In genomic region chr3:89314340-89314739, GRCm38 (mm10) we compare ENCODE assay signal across 24 mouse cellular contexts. TPM values are rescaled to one million over a fixed set of nuclear protein-coding genes. Genes with fewer than 3 reads are reported as not detected.
DNase-seq lines count a peak whose midpoint lies in the region; ATAC-seq and TF ChIP-seq lines count a peak whose summit lies in the region.
"Had no signal": no experiment of that assay in that cellular context is flagged by ENCODE, and none has a peak within 500 bp of the region (broad histone marks: within the 10 kb centered on the region; RNA-seq: fewer than 3 reads in every experiment).

No protein-coding gene starts in this region.

- no peak for TF ChIP-seq CTCF in gastrocnemius, adult 2 months (IDR thresholded peaks at IDR 0.05)
- no peak for TF ChIP-seq CTCF in lung, postnatal 0 days (IDR thresholded peaks at IDR 0.05)
- TF ChIP-seq CTCF in kidney, adult 2 months (conservative IDR thresholded peaks at IDR 0.05; ENCODE audit: insufficient read depth, insufficient read length, low read depth, low read length), result no peak

- TF ChIP-seq POLR2A in kidney, adult 2 months (IDR thresholded peaks at IDR 0.05; ENCODE audit: low read depth, low read length), result no peak

- peaks cover 32% of the 10 kb centered on the region for H3K4me1 ChIP-seq in limb, embryonic 11.5 days (ENCODE audit: control insufficient read depth, insufficient read depth, low read length)
- peaks cover 45% of the 10 kb centered on the region for H3K4me1 ChIP-seq in limb, embryonic 10.5 days
- peaks cover 17% of the 10 kb centered on the region for H3K4me1 ChIP-seq in lung, postnatal 0 days (ENCODE audit: insufficient read depth, low read depth, low read length)
- peaks cover 30% of the 10 kb centered on the region for H3K4me1 ChIP-seq in stomach, embryonic 16.5 days (ENCODE audit: control insufficient read depth, insufficient read depth, low read length)
- H3K4me1 ChIP-seq in kidney, adult 2 months (ENCODE audit: control insufficient read depth, insufficient read depth, low read length), result no peaks in the 10 kb centered on the region

- 0 out of 2 replicates have a peak overlapping the region, but pooled peaks have one; percentile 38 for H3K27ac ChIP-seq in gastrocnemius, adult 2 months
- H3K27ac ChIP-seq in limb, embryonic 11.5 days (replicated peaks; ENCODE audit: low read depth, low read length), result 0 out of 2 replicates have a peak overlapping the region, but pooled peaks have one; percentile 14
- no peak overlapping the region for H3K27ac ChIP-seq in limb, embryonic 10.5 days
- peak overlapping the region; percentile 89 for H3K27ac ChIP-seq in lung, postnatal 0 days (ENCODE audit: low read length)
- H3K27ac ChIP-seq in stomach, embryonic 16.5 days (ENCODE audit: low read length), result peak overlapping the region; percentile 66
- H3K27ac ChIP-seq in kidney, adult 2 months (ENCODE audit: insufficient read depth, low read depth, low read length), result no peak overlapping the region
- H3K27ac ChIP-seq: embryonic facial prominence, embryonic 15.5 days; heart, adult 2 months; hindbrain, embryonic 15.5 days; kidney, embryonic 15.5 days; liver, embryonic 14.5 days; midbrain, embryonic 13.5 days; neural tube, embryonic 12.5 days had no signal

- no peak for ATAC-seq in limb, embryonic 11.5 days (ENCODE audit: insufficient number of reproducible peaks, low FRiP score, low TSS enrichment, low read depth)
- peak; percentile 83 for ATAC-seq in lung, postnatal 0 days
- peak; percentile 6; the same call in 1 of the 2 replicates for ATAC-seq in stomach, embryonic 16.5 days (ENCODE audit: insufficient read depth, low FRiP score)
- ATAC-seq: CD4-positive, CD25-positive, alpha-beta regulatory T cell, adult 4 months had no signal

- 0 out of 2 replicates have a peak, but pooled peaks cover 3% of the 10 kb centered on the region for H3K9me3 ChIP-seq in limb, embryonic 11.5 days (ENCODE audit: control insufficient read depth, low read length)
- H3K9me3 ChIP-seq in limb, embryonic 10.5 days (replicated peaks), result no peaks in the 10 kb centered on the region
- no peaks in the 10 kb centered on the region for H3K9me3 ChIP-seq in lung, postnatal 0 days (ENCODE audit: low read length)
- H3K9me3 ChIP-seq in stomach, embryonic 16.5 days (replicated peaks; ENCODE audit: control insufficient read depth, low read length), result no peaks in the 10 kb centered on the region
- H3K9me3 ChIP-seq: embryonic facial prominence, embryonic 15.5 days; hindbrain, embryonic 15.5 days; kidney, embryonic 15.5 days; neural tube, embryonic 12.5 days had no signal

- H3K9ac ChIP-seq in limb, embryonic 11.5 days (ENCODE audit: low read length), result no peak overlapping the region
- H3K9ac ChIP-seq in lung, postnatal 0 days (replicated peaks; ENCODE audit: low read depth), result no peak overlapping the region
- no peak overlapping the region for H3K9ac ChIP-seq in stomach, embryonic 16.5 days (ENCODE audit: low read length)
- H3K9ac ChIP-seq: hindbrain, embryonic 15.5 days; liver, embryonic 14.5 days; neural tube, embryonic 12.5 days had no signal

- no peak overlapping the region for H3K4me2 ChIP-seq in limb, embryonic 11.5 days (ENCODE audit: low read depth, severe bottlenecking)
- peak overlapping the region; percentile 61 for H3K4me2 ChIP-seq in lung, postnatal 0 days (replicated peaks; ENCODE audit: low read depth, low read length)
- H3K4me2 ChIP-seq in stomach, embryonic 16.5 days (ENCODE audit: low read depth, low read length), result no peak overlapping the region

- TF ChIP-seq EP300 in lung, postnatal 0 days (IDR thresholded peaks at IDR 0.05), result no peak; the same call in 1 of the 2 replicates

- peaks cover 12% of the 10 kb centered on the region for H3K27me3 ChIP-seq in limb, embryonic 11.5 days (ENCODE audit: control insufficient read depth, insufficient read depth, low read length)
- peaks cover 30% of the 10 kb centered on the region for H3K27me3 ChIP-seq in limb, embryonic 10.5 days (ENCODE audit: low read depth, poor library complexity, severe bottlenecking)
- H3K27me3 ChIP-seq in lung, postnatal 0 days (replicated peaks; ENCODE audit: insufficient read depth, low read length), result peaks cover 17% of the 10 kb centered on the region
- H3K27me3 ChIP-seq in stomach, embryonic 16.5 days (ENCODE audit: control insufficient read depth, insufficient read depth, low read length), result peaks cover 11% of the 10 kb centered on the region
- no peaks in the 10 kb centered on the region; the same call in 1 of the 2 replicates for H3K27me3 ChIP-seq in kidney, adult 2 months (replicated peaks; ENCODE audit: control insufficient read depth, insufficient read depth, low read length)
- H3K27me3 ChIP-seq: hindbrain, embryonic 15.5 days had no signal

- H3K36me3 ChIP-seq in limb, embryonic 11.5 days (ENCODE audit: control insufficient read depth, insufficient read depth, low read length), result no peaks in the 10 kb centered on the region
- peaks cover 7% of the 10 kb centered on the region; the same call in 1 of the 2 replicates for H3K36me3 ChIP-seq in limb, embryonic 10.5 days
- no peaks in the 10 kb centered on the region for H3K36me3 ChIP-seq in lung, postnatal 0 days (ENCODE audit: insufficient read depth, low read length)
- H3K36me3 ChIP-seq in stomach, embryonic 16.5 days (ENCODE audit: control insufficient read depth, insufficient read depth, low read length), result no peaks in the 10 kb centered on the region
- no peaks in the 10 kb centered on the region for H3K36me3 ChIP-seq in kidney, adult 2 months (ENCODE audit: control insufficient read depth, insufficient read depth, low read length)
- H3K36me3 ChIP-seq: embryonic facial prominence, embryonic 15.5 days; kidney, embryonic 15.5 days had no signal

- no peak overlapping the region for H3K4me3 ChIP-seq in gastrocnemius, adult 2 months
- no peak overlapping the region for H3K4me3 ChIP-seq in limb, embryonic 11.5 days (ENCODE audit: low read depth, low read length)
- no peak overlapping the region for H3K4me3 ChIP-seq in limb, embryonic 10.5 days
- H3K4me3 ChIP-seq in lung, postnatal 0 days (ENCODE audit: low read depth, low read length), result no peak overlapping the region
- no peak overlapping the region for H3K4me3 ChIP-seq in stomach, embryonic 16.5 days (replicated peaks; ENCODE audit: low read length)
- no peak overlapping the region for H3K4me3 ChIP-seq in kidney, adult 2 months (ENCODE audit: insufficient read depth, low read depth, low read length)
- H3K4me3 ChIP-seq: heart, adult 2 months; hindbrain, embryonic 15.5 days; neural tube, embryonic 12.5 days had no signal

- 80% methylated on average over 5 of the region's 5 CpGs for WGBS in limb, embryonic 11.5 days
- 82% methylated on average over 5 of the region's 5 CpGs for WGBS in limb, embryonic 10.5 days
- WGBS in lung, postnatal 0 days, result 33% methylated on average over 5 of the region's 5 CpGs
- 52% methylated on average over 5 of the region's 5 CpGs for WGBS in stomach, embryonic 16.5 days
- WGBS in kidney, adult 2 months, result 74% methylated on average over 5 of the region's 5 CpGs

- intact Hi-C loops in gastrocnemius, adult 2 months (cut with DNase I), result no loop called here

- DNase-seq in gastrocnemius, adult 2 months, result no peak
- DNase-seq in gastrocnemius, postnatal 4 days (ENCODE audit: low spot score in 2 of 2), result no peak
- no peak for DNase-seq in limb, embryonic 11.5 days (ENCODE audit: low spot score)
- DNase-seq in limb, embryonic 10.5 days (ENCODE audit: low spot score), result no peak
- peak; percentile 86 for DNase-seq in lung, postnatal 0 days (ENCODE audit: low spot score)
- no peak for DNase-seq in kidney, adult 2 months
- DNase-seq in urinary bladder, postnatal 4 days (ENCODE audit: low spot score in 2 of 2), result no peak
- DNase-seq: adrenal gland, postnatal 25 days; cerebellum, postnatal 25 days; gastrocnemius, postnatal 10 days; heart, adult 2 months; heart, postnatal 36 days; left cerebral cortex, postnatal 4 days; right cerebral cortex, adult 18-20 months had no signal

RNA-seq across cellular contexts. Expression of gene Efna3, which starts 8.4 kb away (rescaled TPM):
- total RNA-seq in gastrocnemius, adult 2 months (2021), result not detected
- total RNA-seq in gastrocnemius, postnatal 4 days (2021), result not detected
- 13.9 and 19.3 TPM in 2 replicates for polyA plus RNA-seq in limb, embryonic 11.5 days (2014; fragmentation: Nextera tagmentation; extraction: Ambion mirVana)
- polyA plus RNA-seq in limb, embryonic 10.5 days (2016; fragmentation: Nextera tagmentation; extraction: Ambion mirVana), result 13.2 and 18.4 TPM in 2 replicates
- 4.4 and 6.7 TPM in 2 replicates for polyA plus RNA-seq in lung, postnatal 0 days (2015; fragmentation: Nextera tagmentation; extraction: Ambion mirVana)
- 13.0 and 16.0 TPM in 2 replicates for polyA plus RNA-seq in stomach, embryonic 16.5 days (2015; fragmentation: Nextera tagmentation; extraction: Ambion mirVana)
- polyA plus RNA-seq in kidney, adult 2 months (2012; rRNA removed), result 2.4 and 4.2 TPM in 2 replicates
- total RNA-seq: gastrocnemius, postnatal 10 days; heart, adult 2 months; heart, postnatal 36 days; megakaryocyte, adult 5-6 weeks had no signal
- polyA plus RNA-seq: CD4-positive, CD25-positive, alpha-beta regulatory T cell, adult 4 months; heart, adult 2 months had no signal

RNA-seq across cellular contexts. Expression of gene Efna4, which starts 23.5 kb away (rescaled TPM):
- total RNA-seq in gastrocnemius, adult 2 months (2021), result under 1 TPM; 0.15 to 0.20 TPM
- total RNA-seq in gastrocnemius, postnatal 4 days (2021), result 1 to 10 TPM; 2.6 to 2.8 TPM
- 46.9 and 48.9 TPM in 2 replicates for polyA plus RNA-seq in limb, embryonic 11.5 days (2014; fragmentation: Nextera tagmentation; extraction: Ambion mirVana)
- polyA plus RNA-seq in limb, embryonic 10.5 days (2016; fragmentation: Nextera tagmentation; extraction: Ambion mirVana), result 47.4 and 53.4 TPM in 2 replicates
- 9.7 and 10.3 TPM in 2 replicates for polyA plus RNA-seq in lung, postnatal 0 days (2015; fragmentation: Nextera tagmentation; extraction: Ambion mirVana)
- 15.0 and 15.5 TPM in 2 replicates for polyA plus RNA-seq in stomach, embryonic 16.5 days (2015; fragmentation: Nextera tagmentation; extraction: Ambion mirVana)
- polyA plus RNA-seq in kidney, adult 2 months (2012; rRNA removed), result 8.2 and 10.4 TPM in 2 replicates
- polyA plus RNA-seq: CD4-positive, CD25-positive, alpha-beta regulatory T cell, adult 4 months had no signal

RNA-seq across cellular contexts. Expression of gene Efna1, which starts 33.4 kb away (rescaled TPM):
- 10 to 100 TPM in 1 of 2 experiments, 1 to 10 TPM in 1; 7.9 to 13.1 TPM for total RNA-seq in gastrocnemius, adult 2 months (2021)
- 10 to 100 TPM; 20.4 to 21.8 TPM for total RNA-seq in gastrocnemius, postnatal 4 days (2021)
- 42.4 and 47.7 TPM in 2 replicates for polyA plus RNA-seq in limb, embryonic 11.5 days (2014; fragmentation: Nextera tagmentation; extraction: Ambion mirVana)
- polyA plus RNA-seq in limb, embryonic 10.5 days (2016; fragmentation: Nextera tagmentation; extraction: Ambion mirVana), result 29.8 and 36.8 TPM in 2 replicates
- polyA plus RNA-seq in lung, postnatal 0 days (2015; fragmentation: Nextera tagmentation; extraction: Ambion mirVana), result 174 and 188 TPM in 2 replicates
- polyA plus RNA-seq in stomach, embryonic 16.5 days (2015; fragmentation: Nextera tagmentation; extraction: Ambion mirVana), result 41.5 and 44.7 TPM in 2 replicates
- 54.1 and 59.2 TPM in 2 replicates for polyA plus RNA-seq in kidney, adult 2 months (2012; rRNA removed)
- total RNA-seq: megakaryocyte, adult 5-6 weeks; MEL had no signal
- polyA plus RNA-seq: CD4-positive, CD25-positive, alpha-beta regulatory T cell, adult 4 months had no signal

RNA-seq across cellular contexts. Expression of gene Adam15, which starts 35.5 kb away (rescaled TPM):
- 10 to 100 TPM; 21.7 to 30.5 TPM for total RNA-seq in gastrocnemius, adult 2 months (2021)
- total RNA-seq in gastrocnemius, postnatal 4 days (2021), result 10 to 100 TPM; 54.6 to 55.8 TPM
- 17.8 and 21.0 TPM in 2 replicates for polyA plus RNA-seq in limb, embryonic 11.5 days (2014; fragmentation: Nextera tagmentation; extraction: Ambion mirVana)
- 29.4 TPM in 2 replicates for polyA plus RNA-seq in limb, embryonic 10.5 days (2016; fragmentation: Nextera tagmentation; extraction: Ambion mirVana)
- 133 and 177 TPM in 2 replicates for polyA plus RNA-seq in lung, postnatal 0 days (2015; fragmentation: Nextera tagmentation; extraction: Ambion mirVana)
- polyA plus RNA-seq in stomach, embryonic 16.5 days (2015; fragmentation: Nextera tagmentation; extraction: Ambion mirVana), result 61.1 and 69.5 TPM in 2 replicates
- 95.1 and 111 TPM in 2 replicates for polyA plus RNA-seq in kidney, adult 2 months (2012; rRNA removed)

RNA-seq across cellular contexts. Expression of gene Slc50a1, which starts 44.0 kb away (rescaled TPM):
- 1 to 10 TPM; 8.9 to 9.7 TPM for total RNA-seq in gastrocnemius, adult 2 months (2021)
- total RNA-seq in gastrocnemius, postnatal 4 days (2021), result 10 to 100 TPM; 31.7 to 37.7 TPM
- polyA plus RNA-seq in limb, embryonic 11.5 days (2014; fragmentation: Nextera tagmentation; extraction: Ambion mirVana), result 46.4 and 47.2 TPM in 2 replicates
- 33.2 and 41.3 TPM in 2 replicates for polyA plus RNA-seq in limb, embryonic 10.5 days (2016; fragmentation: Nextera tagmentation; extraction: Ambion mirVana)
- 95.7 and 96.4 TPM in 2 replicates for polyA plus RNA-seq in lung, postnatal 0 days (2015; fragmentation: Nextera tagmentation; extraction: Ambion mirVana)
- polyA plus RNA-seq in stomach, embryonic 16.5 days (2015; fragmentation: Nextera tagmentation; extraction: Ambion mirVana), result 81.7 and 83.1 TPM in 2 replicates
- polyA plus RNA-seq in kidney, adult 2 months (2012; rRNA removed), result 109 and 110 TPM in 2 replicates

Comparison
In these comparisons a context has a peak if more than half of its experiments do, and no peak if none do; other contexts are left out.
1. H3K27ac ChIP-seq: peak in gastrocnemius, adult 2 months (single experiment), limb, embryonic 11.5 days (single experiment), lung, postnatal 0 days (single experiment) and stomach, embryonic 16.5 days (single experiment); none in limb, embryonic 10.5 days (single experiment) and kidney, adult 2 months (single experiment).